Mouse (Mus musculus): ENCODE results near the gene Scarb1. TPM values are rescaled to one million over a fixed set of nuclear protein-coding genes. Genes with fewer than 3 reads are reported as not detected.
A peak's percentile ranks its signal among the peaks of the same experiment; 100 is the strongest.

The Scarb1 gene
- polyA plus RNA-seq, 2 experiments, result 40.1 to 67.7 TPM

DNA sequence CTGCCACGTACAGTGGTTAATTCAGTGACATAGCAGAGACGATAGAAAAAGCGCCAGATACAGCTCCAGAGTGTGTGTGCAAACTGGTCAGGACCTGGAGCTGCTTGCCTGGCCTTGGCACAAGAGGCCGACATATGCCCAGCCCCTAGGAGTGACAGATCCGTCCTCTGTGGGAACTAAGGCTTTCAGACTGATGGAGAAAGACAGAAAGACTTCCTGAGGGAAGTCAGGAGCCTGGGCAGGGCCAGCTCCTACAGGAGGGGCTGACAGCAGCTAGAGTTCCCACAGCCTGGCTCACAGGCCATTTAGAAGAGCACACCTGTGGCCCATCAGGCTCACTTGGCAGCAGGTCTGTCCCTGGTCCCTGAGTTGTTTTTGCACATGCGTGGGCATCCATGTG is 63.6 kb downstream of the Scarb1 start:
- no peak for TF ChIP-seq POLR2A (IDR thresholded peaks at IDR 0.05; ENCODE audit: borderline replicate concordance, extremely low read depth, insufficient read depth, insufficient read length)
- Histone ChIP-seq H3K4me3 (replicated peaks; ENCODE audit: low read length) (no peak overlapping the region), H3K4me1 (ENCODE audit: control insufficient read depth, insufficient read depth, low read length) (peaks cover 12% of the 10 kb centered on the region), H3K4me2 (replicated peaks; ENCODE audit: low read depth, low read length, severe bottlenecking) (no peak overlapping the region), H3K27ac (replicated peaks; ENCODE audit: low read depth, low read length) (no peak overlapping the region), H3K9ac (ENCODE audit: low read depth, low read length, severe bottlenecking) (no peak overlapping the region), H3K27me3 (ENCODE audit: control insufficient read depth, insufficient read depth, low read length) (no peaks in the 10 kb centered on the region), H3K9me3 (ENCODE audit: control insufficient read depth, low read length) (no peaks in the 10 kb centered on the region), H3K36me3 (ENCODE audit: control insufficient read depth, insufficient read depth, low read length) (peaks cover 11% of the 10 kb centered on the region; the same call in 1 of the 2 replicates)
- ATAC-seq (ENCODE audit: low FRiP score, low read depth) (no peak), DNase-seq (ENCODE audit: low spot score) (no peak)
- WGBS, result 85% methylated on average over 6 of the region's 6 CpGs

- no peak overlapping the region for H3K4me2 ChIP-seq (replicated peaks; ENCODE audit: low read depth, low read length, severe bottlenecking)
- DNase-seq (ENCODE audit: low spot score), result no peak
- H3K9me3 ChIP-seq (ENCODE audit: control insufficient read depth, low read length), result no peaks in the 10 kb centered on the region
- WGBS, result 82% methylated on average over 4 of the region's 4 CpGs
- no peak for ATAC-seq (ENCODE audit: low FRiP score, low read depth)
- TF ChIP-seq POLR2A (IDR thresholded peaks at IDR 0.05; ENCODE audit: borderline replicate concordance, extremely low read depth, insufficient read depth, insufficient read length), result no peak
- no peak overlapping the region for H3K9ac ChIP-seq (ENCODE audit: low read depth, low read length, severe bottlenecking)
- H3K27ac ChIP-seq (replicated peaks; ENCODE audit: low read depth, low read length), result no peak overlapping the region
- peaks cover 12% of the 10 kb centered on the region for H3K4me1 ChIP-seq (ENCODE audit: control insufficient read depth, insufficient read depth, low read length)
- peaks cover 11% of the 10 kb centered on the region; the same call in 1 of the 2 replicates for H3K36me3 ChIP-seq (ENCODE audit: control insufficient read depth, insufficient read depth, low read length)
- H3K27me3 ChIP-seq (ENCODE audit: control insufficient read depth, insufficient read depth, low read length), result no peaks in the 10 kb centered on the region
- no peak overlapping the region for H3K4me3 ChIP-seq (replicated peaks; ENCODE audit: low read length)
Observed at GRCm38 (mm10) chr5:125276765-125277164, 64.1 kb downstream of the Scarb1 start.

- no peak for ATAC-seq (ENCODE audit: low FRiP score, low read depth)
Observed at GRCm38 (mm10) chr5:125275315-125275714, 65.6 kb downstream of the Scarb1 start.

DNA sequence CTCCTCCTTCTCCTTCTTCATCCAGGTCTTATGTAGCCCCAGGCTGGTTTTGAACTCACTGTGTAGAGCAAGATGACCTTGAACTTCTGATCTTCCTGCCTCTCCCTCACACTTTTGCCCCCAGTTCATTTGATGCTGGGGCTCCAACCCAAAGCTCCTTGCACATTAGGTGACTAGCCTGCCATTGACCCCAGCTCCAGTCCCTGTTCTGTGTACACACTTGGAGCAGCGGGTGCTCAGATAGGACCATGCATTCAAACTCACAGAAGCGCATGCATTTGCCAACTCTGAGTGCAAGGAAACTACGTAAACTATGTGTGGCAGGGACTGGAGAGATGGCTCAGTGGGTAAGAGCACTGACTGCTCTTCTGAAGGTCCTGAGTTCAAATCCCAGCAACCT is 66.1 kb downstream of the Scarb1 start:
- no peak overlapping the region for H3K4me2 ChIP-seq (replicated peaks; ENCODE audit: low read depth, low read length, severe bottlenecking)
- no peaks in the 10 kb centered on the region for H3K9me3 ChIP-seq (ENCODE audit: control insufficient read depth, low read length)
- no peak for ATAC-seq (ENCODE audit: low FRiP score, low read depth)
- 94% methylated on average over 3 of the region's 3 CpGs for WGBS
- DNase-seq (ENCODE audit: low spot score), result no peak
- H3K36me3 ChIP-seq (ENCODE audit: control insufficient read depth, insufficient read depth, low read length), result peaks cover 11% of the 10 kb centered on the region; the same call in 1 of the 2 replicates
- no peaks in the 10 kb centered on the region for H3K27me3 ChIP-seq (ENCODE audit: control insufficient read depth, insufficient read depth, low read length)
- H3K4me3 ChIP-seq (replicated peaks; ENCODE audit: low read length), result no peak overlapping the region
- no peak overlapping the region for H3K27ac ChIP-seq (replicated peaks; ENCODE audit: low read depth, low read length)
- no peak overlapping the region for H3K9ac ChIP-seq (ENCODE audit: low read depth, low read length, severe bottlenecking)
- TF ChIP-seq POLR2A (IDR thresholded peaks at IDR 0.05; ENCODE audit: borderline replicate concordance, extremely low read depth, insufficient read depth, insufficient read length), result no peak
- H3K4me1 ChIP-seq (ENCODE audit: control insufficient read depth, insufficient read depth, low read length), result peaks cover 15% of the 10 kb centered on the region

More at GRCm38 (mm10) chr5:125275315-125275714, 65.6 kb downstream of the Scarb1 start:
- Histone ChIP-seq H3K9me3 (ENCODE audit: control insufficient read depth, low read length) (no peaks in the 10 kb centered on the region), H3K36me3 (ENCODE audit: control insufficient read depth, insufficient read depth, low read length) (peaks cover 11% of the 10 kb centered on the region; the same call in 1 of the 2 replicates), H3K9ac (ENCODE audit: low read depth, low read length, severe bottlenecking) (no peak overlapping the region), H3K4me3 (replicated peaks; ENCODE audit: low read length) (no peak overlapping the region), H3K27ac (replicated peaks; ENCODE audit: low read depth, low read length) (no peak overlapping the region), H3K4me1 (ENCODE audit: control insufficient read depth, insufficient read depth, low read length) (peaks cover 20% of the 10 kb centered on the region), H3K27me3 (ENCODE audit: control insufficient read depth, insufficient read depth, low read length) (no peaks in the 10 kb centered on the region), H3K4me2 (replicated peaks; ENCODE audit: low read depth, low read length, severe bottlenecking) (no peak overlapping the region)
- no peak for TF ChIP-seq POLR2A (IDR thresholded peaks at IDR 0.05; ENCODE audit: borderline replicate concordance, extremely low read depth, insufficient read depth, insufficient read length)
- 52% methylated on average over 8 of the region's 8 CpGs for WGBS
- no peak for DNase-seq (ENCODE audit: low spot score)

GRCm38 (mm10) chr5:125274182-125274581 is 66.7 kb downstream of the Scarb1 start:
- Histone ChIP-seq H3K27ac (replicated peaks; ENCODE audit: low read depth, low read length) (no peak overlapping the region; the same call in 1 of the 2 replicates), H3K9me3 (ENCODE audit: control insufficient read depth, low read length) (no peaks in the 10 kb centered on the region), H3K4me1 (ENCODE audit: control insufficient read depth, insufficient read depth, low read length) (peaks cover 9% of the 10 kb centered on the region), H3K9ac (ENCODE audit: low read depth, low read length, severe bottlenecking) (0 out of 2 replicates have a peak overlapping the region, but pooled peaks have one; percentile 21), H3K4me3 (replicated peaks; ENCODE audit: low read length) (no peak overlapping the region), H3K36me3 (ENCODE audit: control insufficient read depth, insufficient read depth, low read length) (peaks cover 11% of the 10 kb centered on the region; the same call in 1 of the 2 replicates), H3K27me3 (ENCODE audit: control insufficient read depth, insufficient read depth, low read length) (no peaks in the 10 kb centered on the region), H3K4me2 (replicated peaks; ENCODE audit: low read depth, low read length, severe bottlenecking) (peak overlapping the region; percentile 18; the same call in 1 of the 2 replicates)
- no peak for DNase-seq (ENCODE audit: low spot score)
- WGBS, result 88% methylated on average over 2 of the region's 2 CpGs
- no peak for TF ChIP-seq POLR2A (IDR thresholded peaks at IDR 0.05; ENCODE audit: borderline replicate concordance, extremely low read depth, insufficient read depth, insufficient read length)
- no peak for ATAC-seq (ENCODE audit: low FRiP score, low read depth)

Data from limb, embryonic 14.5 days (tissue).